Mouse (Mus musculus) liver, embryonic 16.5 days (tissue): ENCODE measurements around the gene Acsbg2. TPM values are rescaled to one million over a fixed set of nuclear protein-coding genes. Genes with fewer than 3 reads are reported as not detected.

ENCODE experiments used
- ATAC-seq: fragments of 200-750 bp; cut with Nextera tagmentation; 2 replicates; pipeline ENCODE4 v1.8.0; 2017; ENCODE audit warnings: low read depth, mild to moderate bottlenecking, moderate number of reproducible peaks, moderate library complexity
- H3K27ac ChIP-seq: fragments of 300-500 bp; sonication (generic); 2 replicates; pipeline ENCODE4 v1.5.1; 2014; ENCODE audit warnings: mild to moderate bottlenecking, low read length
- H3K27me3 ChIP-seq: fragments of 300-500 bp; sonication (generic); 2 replicates; pipeline ENCODE4 v1.6.1; 2014; ENCODE audit warnings: low read depth, low read length, mixed read lengths; ENCODE audit not compliant: control insufficient read depth, insufficient read depth
- H3K36me3 ChIP-seq: fragments of 300-500 bp; sonication (generic); 2 replicates; pipeline ENCODE4 v1.6.1; 2014; ENCODE audit warnings: mild to moderate bottlenecking; ENCODE audit not compliant: control insufficient read depth, insufficient read depth
- H3K4me1 ChIP-seq: fragments of 300-500 bp; sonication (generic); 2 replicates; pipeline ENCODE4 v1.6.1; 2014; ENCODE audit warnings: low read depth, low read length, mixed read lengths; ENCODE audit not compliant: control insufficient read depth
- H3K4me2 ChIP-seq: fragments of 300-500 bp; sonication (generic); 2 replicates; pipeline ENCODE4 v1.6.1; 2014; ENCODE audit warnings: low read depth, low read length, mixed read lengths
- H3K4me3 ChIP-seq: fragments of 300-500 bp; sonication (generic); 2 replicates; pipeline ENCODE4 v1.5.1; 2014; ENCODE audit warnings: low read depth, mild to moderate bottlenecking, low read length
- H3K9ac ChIP-seq: fragments of 300-500 bp; sonication (generic); 2 replicates; pipeline ENCODE4 v1.6.1; 2014; ENCODE audit warnings: low read depth, low read length
- H3K9me3 ChIP-seq: fragments of 300-500 bp; sonication (generic); replicated peaks from 2 replicates; pipeline ENCODE4 v1.6.1; 2016; ENCODE audit warnings: low read length; ENCODE audit not compliant: control insufficient read depth
- WGBS: fragments of 180-500 bp; shearing (Covaris S2); extraction: QIAGEN DNeasy Blood & Tissue Kit; methylation state at CpG from one replicate; pipeline ENCODE4 v1.1.7; 2014; ENCODE audit not compliant: insufficient replicate concordance; 5-methylcytosine and 5-hydroxymethylcytosine counted together
- polyA plus RNA-seq: library from polyadenylated mRNA; unstranded; fragments of >200 nt; fragmentation: Nextera tagmentation; extraction: Ambion mirVana; gene quantifications from 2 replicates; pipeline ENCODE4 v1.2.1, GENCODE M21; 2015

Gene Acsbg2
- polyA plus RNA-seq, 1 experiment from 2014 or later = not detected

GRCm38 (mm10) chr17:56902698-56903097 lies 28.5 kb upstream of the Acsbg2 start:
- no peak for ATAC-seq
- H3K4me3 ChIP-seq = no peak overlapping the region
- no peaks in the 10 kb centered on the region for H3K27me3 ChIP-seq
- no peak overlapping the region for H3K27ac ChIP-seq
- 72% methylated on average over 5 of the region's 5 CpGs for WGBS
- no peak overlapping the region for H3K9ac ChIP-seq
- no peaks in the 10 kb centered on the region for H3K4me1 ChIP-seq
- no peak overlapping the region for H3K4me2 ChIP-seq
- H3K9me3 ChIP-seq = no peaks in the 10 kb centered on the region
- peaks cover 3% of the 10 kb centered on the region; the same call in 1 of the 2 replicates for H3K36me3 ChIP-seq

GRCm38 (mm10) chr17:56897630-56898195 lies 23.5 kb upstream of the Acsbg2 start:
- Histone ChIP-seq H3K36me3 (peaks cover 13% of the 10 kb centered on the region), H3K4me3 (no peak overlapping the region), H3K4me2 (no peak overlapping the region), H3K9me3 (no peaks in the 10 kb centered on the region), H3K27me3 (no peaks in the 10 kb centered on the region), H3K4me1 (no peaks in the 10 kb centered on the region), H3K27ac (no peak overlapping the region), H3K9ac (no peak overlapping the region)
- WGBS = 71% methylated on average over 7 of the region's 7 CpGs
- ATAC-seq = peak; percentile 74

- no peaks in the 10 kb centered on the region for H3K9me3 ChIP-seq
Measured at GRCm38 (mm10) chr17:56896513-56897129, 22.4 kb upstream of the Acsbg2 start.

GRCm38 (mm10) chr17:56895368-56895918 lies 21.2 kb upstream of the Acsbg2 start:
- no peak overlapping the region for H3K9ac ChIP-seq
- H3K4me3 ChIP-seq = no peak overlapping the region
- no peak overlapping the region for H3K27ac ChIP-seq
- ATAC-seq = no peak
- peaks cover 13% of the 10 kb centered on the region for H3K36me3 ChIP-seq
- no peaks in the 10 kb centered on the region for H3K4me1 ChIP-seq
- no peak overlapping the region for H3K4me2 ChIP-seq
- no peaks in the 10 kb centered on the region for H3K9me3 ChIP-seq
- H3K27me3 ChIP-seq = no peaks in the 10 kb centered on the region
- WGBS = 78% methylated on average over 9 of the region's 9 CpGs

More at GRCm38 (mm10) chr17:56896513-56897129, 22.4 kb upstream of the Acsbg2 start:
- ATAC-seq = no peak
- no peaks in the 10 kb centered on the region for H3K27me3 ChIP-seq
- WGBS = 69% methylated on average over 6 of the region's 6 CpGs
- no peaks in the 10 kb centered on the region for H3K4me1 ChIP-seq
- no peak overlapping the region for H3K9ac ChIP-seq
- H3K4me3 ChIP-seq = no peak overlapping the region
- H3K27ac ChIP-seq = no peak overlapping the region
- peaks cover 13% of the 10 kb centered on the region for H3K36me3 ChIP-seq
- H3K4me2 ChIP-seq = no peak overlapping the region

GRCm38 (mm10) chr17:56890018-56890417 lies 15.8 kb upstream of the Acsbg2 start:
- H3K36me3 ChIP-seq = peaks cover 10% of the 10 kb centered on the region
- no peak overlapping the region for H3K4me3 ChIP-seq
- no peak for ATAC-seq
- H3K4me2 ChIP-seq = no peak overlapping the region
- no peaks in the 10 kb centered on the region for H3K9me3 ChIP-seq
- H3K27me3 ChIP-seq = no peaks in the 10 kb centered on the region
- WGBS = 34% methylated on average over 2 of the region's 2 CpGs
- H3K4me1 ChIP-seq = no peaks in the 10 kb centered on the region
- no peak overlapping the region for H3K9ac ChIP-seq
- no peak overlapping the region for H3K27ac ChIP-seq

- H3K4me1 ChIP-seq = peaks cover 6% of the 10 kb centered on the region; the same call in 1 of the 2 replicates
- WGBS = 73% methylated on average over 2 of the region's 3 CpGs
- H3K4me2 ChIP-seq = no peak overlapping the region
- H3K36me3 ChIP-seq = peaks cover 3% of the 10 kb centered on the region; the same call in 1 of the 2 replicates
- no peak overlapping the region for H3K9ac ChIP-seq
- no peaks in the 10 kb centered on the region for H3K27me3 ChIP-seq
- no peak for ATAC-seq
- H3K4me3 ChIP-seq = no peak overlapping the region
- no peaks in the 10 kb centered on the region for H3K9me3 ChIP-seq
- H3K27ac ChIP-seq = no peak overlapping the region
Measured at GRCm38 (mm10) chr17:56888050-56888449, 13.8 kb upstream of the Acsbg2 start.

GRCm38 (mm10) chr17:56884809-56885208 lies 10.6 kb upstream of the Acsbg2 start:
- Histone ChIP-seq H3K9me3 (no peaks in the 10 kb centered on the region), H3K27me3 (no peaks in the 10 kb centered on the region), H3K4me3 (no peak overlapping the region), H3K27ac (no peak overlapping the region), H3K4me1 (peaks cover 6% of the 10 kb centered on the region; the same call in 1 of the 2 replicates), H3K9ac (no peak overlapping the region), H3K4me2 (no peak overlapping the region), H3K36me3 (no peaks in the 10 kb centered on the region)
- no peak for ATAC-seq
- 62% methylated on average over 17 of the region's 17 CpGs for WGBS

GRCm38 (mm10) chr17:56884331-56884730 lies 10.1 kb upstream of the Acsbg2 start:
- 59% methylated on average over 5 of the region's 5 CpGs for WGBS
- Histone ChIP-seq H3K4me1 (peaks cover 6% of the 10 kb centered on the region; the same call in 1 of the 2 replicates), H3K4me2 (no peak overlapping the region), H3K4me3 (no peak overlapping the region), H3K27me3 (no peaks in the 10 kb centered on the region), H3K27ac (no peak overlapping the region), H3K9ac (no peak overlapping the region), H3K9me3 (no peaks in the 10 kb centered on the region), H3K36me3 (no peaks in the 10 kb centered on the region)
- ATAC-seq = no peak

GRCm38 (mm10) chr17:56883612-56884011 lies 9.4 kb upstream of the Acsbg2 start:
- 33% methylated on average over 17 of the region's 17 CpGs for WGBS
- H3K9me3 ChIP-seq = no peaks in the 10 kb centered on the region
- H3K36me3 ChIP-seq = no peaks in the 10 kb centered on the region
- 0 out of 2 replicates have a peak, but pooled peaks have one; percentile 27 for ATAC-seq
- H3K27me3 ChIP-seq = no peaks in the 10 kb centered on the region
- H3K27ac ChIP-seq = no peak overlapping the region
- no peak overlapping the region for H3K9ac ChIP-seq
- peaks cover 6% of the 10 kb centered on the region; the same call in 1 of the 2 replicates for H3K4me1 ChIP-seq
- H3K4me2 ChIP-seq = peak overlapping the region; percentile 31
- no peak overlapping the region for H3K4me3 ChIP-seq
